Comparison of ENCODE assay signal across 7 mouse cellular contexts in genomic region chr9:96731961-96732511, GRCm38 (mm10). TPM values are rescaled to one million over a fixed set of nuclear protein-coding genes. Genes with fewer than 3 reads are reported as not detected.
DNase-seq lines count a peak whose midpoint lies in the region; ATAC-seq and TF ChIP-seq lines count a peak whose summit lies in the region.

No protein-coding gene starts in this region.

- H3K27me3 ChIP-seq in limb, embryonic 11.5 days (ENCODE audit: control insufficient read depth, insufficient read depth, low read length): no peaks in the 10 kb centered on the region
- no peaks in the 10 kb centered on the region for H3K27me3 ChIP-seq in limb, embryonic 10.5 days (ENCODE audit: low read depth, poor library complexity, severe bottlenecking)
- H3K27me3 ChIP-seq in intestine, postnatal 0 days (replicated peaks; ENCODE audit: control insufficient read depth, insufficient read depth, low read length): no peaks in the 10 kb centered on the region

- no peaks in the 10 kb centered on the region for H3K36me3 ChIP-seq in limb, embryonic 11.5 days (ENCODE audit: control insufficient read depth, insufficient read depth, low read length)
- H3K36me3 ChIP-seq in limb, embryonic 10.5 days: no peaks in the 10 kb centered on the region
- H3K36me3 ChIP-seq in intestine, postnatal 0 days (ENCODE audit: control insufficient read depth, insufficient read depth): no peaks in the 10 kb centered on the region

- WGBS in limb, embryonic 11.5 days: 60% methylated on average over 14 of the region's 14 CpGs
- 62% methylated on average over 14 of the region's 14 CpGs for WGBS in limb, embryonic 10.5 days
- 55% methylated on average over 14 of the region's 14 CpGs for WGBS in intestine, postnatal 0 days

- no peak for DNase-seq in limb, embryonic 11.5 days (ENCODE audit: low spot score)
- DNase-seq in limb, embryonic 10.5 days (ENCODE audit: low spot score): no peak
- DNase-seq in right cerebral cortex, postnatal 14 days: peak; percentile 56
- DNase-seq in gastrocnemius, adult 2 months: no peak
- DNase-seq in urinary bladder, adult 2 months (ENCODE audit: low spot score): no peak

- H3K4me1 ChIP-seq in limb, embryonic 11.5 days (ENCODE audit: control insufficient read depth, insufficient read depth, low read length): peaks cover 3% of the 10 kb centered on the region; the same call in 1 of the 2 replicates
- peaks cover 35% of the 10 kb centered on the region for H3K4me1 ChIP-seq in limb, embryonic 10.5 days
- peaks cover 9% of the 10 kb centered on the region for H3K4me1 ChIP-seq in embryonic fibroblast, embryonic 13.5 days (ENCODE audit: control insufficient read depth, insufficient read depth, low read length)
- no peaks in the 10 kb centered on the region for H3K4me1 ChIP-seq in intestine, postnatal 0 days (replicated peaks; ENCODE audit: control insufficient read depth, insufficient read depth, low read length)

- H3K9me3 ChIP-seq in limb, embryonic 11.5 days (ENCODE audit: control insufficient read depth, low read length): no peaks in the 10 kb centered on the region
- no peaks in the 10 kb centered on the region for H3K9me3 ChIP-seq in limb, embryonic 10.5 days (replicated peaks)
- no peaks in the 10 kb centered on the region for H3K9me3 ChIP-seq in intestine, postnatal 0 days (ENCODE audit: control insufficient read depth)

- ATAC-seq in limb, embryonic 11.5 days (ENCODE audit: insufficient number of reproducible peaks, low FRiP score, low TSS enrichment, low read depth): no peak
- no peak for ATAC-seq in intestine, postnatal 0 days

- no peak overlapping the region for H3K9ac ChIP-seq in limb, embryonic 11.5 days (ENCODE audit: low read length)
- no peak overlapping the region for H3K9ac ChIP-seq in intestine, postnatal 0 days (ENCODE audit: low read depth, low read length)

- TF ChIP-seq POLR2A in embryonic fibroblast, embryonic 13.5 days (IDR thresholded peaks at IDR 0.05; ENCODE audit: low read depth, low read length): peak; percentile 35; the same call in 1 of the 2 replicates

- no peak for TF ChIP-seq CTCF in embryonic fibroblast, embryonic 13.5 days (IDR thresholded peaks at IDR 0.05; ENCODE audit: borderline replicate concordance, insufficient read depth, low read length)
- no peak for TF ChIP-seq CTCF in intestine, postnatal 0 days (IDR thresholded peaks at IDR 0.05; ENCODE audit: low read depth)
- TF ChIP-seq CTCF in gastrocnemius, adult 2 months (IDR thresholded peaks at IDR 0.05): no peak

- peak overlapping the region; percentile 20; the same call in 1 of the 2 replicates for H3K4me2 ChIP-seq in limb, embryonic 11.5 days (ENCODE audit: low read depth, severe bottlenecking)
- H3K4me2 ChIP-seq in intestine, postnatal 0 days (replicated peaks; ENCODE audit: low read depth): peak overlapping the region; percentile 25

- no peak overlapping the region for H3K27ac ChIP-seq in limb, embryonic 11.5 days (replicated peaks; ENCODE audit: low read depth, low read length)
- no peak overlapping the region for H3K27ac ChIP-seq in limb, embryonic 10.5 days
- H3K27ac ChIP-seq in embryonic fibroblast, embryonic 13.5 days (ENCODE audit: insufficient read depth, low read length): peak overlapping the region; percentile 1; the same call in 1 of the 2 replicates
- no peak overlapping the region for H3K27ac ChIP-seq in intestine, postnatal 0 days (ENCODE audit: low read depth, low read length)
- H3K27ac ChIP-seq in gastrocnemius, adult 2 months: no peak overlapping the region

- no peak overlapping the region for H3K4me3 ChIP-seq in limb, embryonic 11.5 days (ENCODE audit: low read depth, low read length)
- no peak overlapping the region for H3K4me3 ChIP-seq in limb, embryonic 10.5 days
- no peak overlapping the region for H3K4me3 ChIP-seq in embryonic fibroblast, embryonic 13.5 days (ENCODE audit: insufficient read depth, low read length)
- H3K4me3 ChIP-seq in intestine, postnatal 0 days (ENCODE audit: low read depth, low read length): no peak overlapping the region
- H3K4me3 ChIP-seq in gastrocnemius, adult 2 months: no peak overlapping the region

- intact Hi-C loops in gastrocnemius, adult 2 months (cut with DNase I): no loop called here

RNA-seq across cellular contexts. Expression of gene Zbtb38, which starts 20.6 kb away (rescaled TPM):
- 9.2 and 9.4 TPM in 2 replicates for polyA plus RNA-seq in limb, embryonic 11.5 days (2014; fragmentation: Nextera tagmentation; extraction: Ambion mirVana)
- polyA plus RNA-seq in limb, embryonic 10.5 days (2016; fragmentation: Nextera tagmentation; extraction: Ambion mirVana): 6.4 and 8.1 TPM in 2 replicates
- 33.6 and 47.0 TPM in 2 replicates for polyA plus RNA-seq in embryonic fibroblast, embryonic 13.5 days (2011; ENCODE audit: insufficient read length, low read depth, missing spikeins)
- 18.5 and 20.8 TPM in 2 replicates for polyA plus RNA-seq in intestine, postnatal 0 days (2015; fragmentation: Nextera tagmentation; extraction: Ambion mirVana)
- 10 to 100 TPM; 22.9 to 33.8 TPM for total RNA-seq in gastrocnemius, adult 2 months (2021)
- 8.1 and 14.3 TPM in 2 replicates for polyA plus RNA-seq in urinary bladder, adult 2 months (2012; rRNA removed)
